Mouse (Mus musculus): ENCODE measurements around the gene Grxcr1.

Gene Grxcr1

GRCm38 (mm10) chr5:68031744-68032143, at the start of gene Grxcr1:
TSS of gene Grxcr1 (plus strand) at chr5:68031835.
- no peak for DNase-seq

- DNase-seq: no peak
These were observed 49.6 kb upstream of the Grxcr1 start for GRCm38 (mm10) chr5:67981946-67982526.

DNA sequence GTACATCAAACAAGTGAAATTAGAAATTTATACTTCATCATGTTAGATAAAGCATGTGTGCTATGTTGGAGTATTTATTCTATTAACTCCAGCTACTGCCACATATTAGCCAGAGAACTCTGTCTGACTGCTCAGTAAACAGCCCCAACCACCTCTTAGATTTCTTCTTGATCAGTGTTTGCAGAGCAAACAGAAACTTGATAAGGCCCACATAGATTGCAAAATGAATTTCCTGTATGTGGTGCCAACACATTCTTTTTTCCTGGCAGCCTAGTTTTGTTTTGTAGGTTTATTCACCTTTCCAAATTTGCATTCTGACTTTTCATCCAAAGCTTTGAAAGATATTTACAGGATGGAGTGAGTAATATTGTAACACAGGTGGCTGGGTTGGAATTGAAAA, 41.2 kb upstream of the Grxcr1 start:
- DNase-seq: no peak

GRCm38 (mm10) chr5:68002611-68003010, 29.0 kb upstream of the Grxcr1 start:
- DNase-seq: no peak

- no peak for DNase-seq
These were observed 27.7 kb upstream of the Grxcr1 start for GRCm38 (mm10) chr5:68003904-68004303.

- no peak for DNase-seq
These were observed 27.2 kb upstream of the Grxcr1 start for GRCm38 (mm10) chr5:68004419-68004818.

- no peak for DNase-seq
These were observed 24.6 kb upstream of the Grxcr1 start for GRCm38 (mm10) chr5:68007074-68007473.

DNA sequence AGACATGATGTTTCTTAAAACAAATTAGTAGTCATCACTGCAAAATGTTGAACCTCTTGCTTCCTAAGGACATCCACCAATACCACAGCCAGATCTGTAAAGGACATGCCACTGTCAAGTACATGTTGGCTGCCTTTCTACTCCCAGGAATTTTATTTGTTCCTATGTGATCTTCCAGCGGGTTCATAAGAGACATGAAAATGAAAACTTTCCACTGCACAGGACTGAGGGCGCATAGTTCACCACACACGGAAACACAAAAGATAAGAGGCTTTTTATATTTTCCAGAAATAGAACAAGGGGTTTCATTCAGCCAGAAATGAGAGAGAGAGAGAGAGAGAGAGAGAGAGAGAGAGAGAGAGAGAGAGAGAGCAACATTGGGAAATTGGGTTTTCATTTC, 20.1 kb upstream of the Grxcr1 start:
- DNase-seq: no peak

- DNase-seq: peak; percentile 70
These were observed 19.0 kb upstream of the Grxcr1 start for GRCm38 (mm10) chr5:68012618-68013017.

DNA sequence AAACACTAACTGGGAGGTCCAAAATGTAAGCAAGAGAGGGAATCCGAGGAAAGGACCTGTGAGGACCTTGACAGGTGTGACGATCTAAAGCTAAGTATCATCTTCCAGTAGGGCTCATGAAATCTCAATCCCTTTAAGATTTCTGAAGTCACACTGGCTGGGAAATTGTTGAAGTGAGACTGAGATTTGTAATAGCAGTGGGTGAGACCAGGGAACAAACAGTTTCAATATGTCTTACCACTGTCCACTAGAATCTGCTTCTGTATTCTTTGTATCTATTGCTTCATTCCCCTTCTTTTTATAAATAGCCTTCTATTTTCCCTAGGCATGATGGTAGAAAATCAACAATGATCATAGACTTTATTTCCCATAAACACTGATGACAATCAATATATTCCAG, 10.8 kb upstream of the Grxcr1 start:
- no peak for DNase-seq

- no peak for DNase-seq
These were observed 4.8 kb upstream of the Grxcr1 start for GRCm38 (mm10) chr5:68026658-68027422.

DNA sequence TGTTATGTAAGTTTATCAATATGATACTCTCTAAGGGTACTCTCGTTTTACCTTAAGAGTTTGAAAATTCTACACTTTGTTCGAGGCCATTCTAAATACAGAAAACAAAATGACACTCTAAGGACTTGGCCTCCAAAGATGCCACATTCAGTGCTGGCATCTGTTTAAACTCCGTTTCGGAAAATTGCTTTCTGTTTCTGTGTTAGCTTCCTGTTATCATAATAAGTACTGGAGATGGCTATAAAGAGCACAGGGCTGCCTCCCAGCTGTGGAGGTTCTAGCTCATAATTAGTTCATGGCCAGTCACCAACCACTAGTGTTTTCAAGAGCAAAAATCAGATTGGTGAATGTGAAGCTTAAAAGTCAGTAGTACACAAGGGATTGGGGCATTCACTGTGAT, 4.2 kb upstream of the Grxcr1 start:
- DNase-seq: no peak

DNA sequence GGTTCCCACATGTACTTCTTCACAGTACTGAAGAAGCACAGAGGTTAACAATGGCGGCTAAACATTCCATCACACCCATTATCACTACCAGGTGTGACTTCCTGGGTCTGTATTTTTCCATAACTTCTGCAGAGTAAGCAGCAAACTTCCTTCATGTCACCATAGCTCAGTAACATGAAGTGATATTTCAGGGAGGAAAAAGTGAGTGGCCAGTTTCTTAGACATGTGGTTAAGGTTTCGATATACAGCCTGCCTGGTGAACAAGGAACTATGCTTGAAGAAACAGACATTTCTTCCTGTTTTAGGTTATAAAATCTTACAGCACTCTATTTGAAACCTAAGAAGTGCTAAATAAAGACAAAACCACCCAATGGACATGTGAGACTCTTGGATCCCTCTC, 1.7 kb downstream of the Grxcr1 start:
- DNase-seq: no peak

GRCm38 (mm10) chr5:68039077-68039476, 7.4 kb downstream of the Grxcr1 start:
- DNase-seq: no peak

DNA sequence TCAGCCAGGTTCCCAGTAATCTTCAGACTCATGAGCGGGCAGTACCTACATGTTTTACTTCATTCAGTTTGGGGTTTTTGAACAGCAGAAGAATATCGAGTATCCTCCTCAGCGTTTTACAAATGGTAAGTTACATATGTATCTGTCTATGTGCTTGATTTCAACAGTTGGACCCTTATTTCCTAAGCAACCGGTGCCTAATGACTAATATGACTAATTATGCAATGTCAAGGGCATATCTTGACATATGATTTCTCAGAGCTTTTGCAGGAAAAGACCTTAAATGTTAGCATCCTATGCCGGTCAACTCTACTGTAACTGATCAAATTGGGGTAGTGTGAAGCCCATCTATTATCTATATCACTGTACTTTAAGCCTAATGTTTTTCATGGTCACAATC, 11.7 kb downstream of the Grxcr1 start:
- no peak for DNase-seq

DNA sequence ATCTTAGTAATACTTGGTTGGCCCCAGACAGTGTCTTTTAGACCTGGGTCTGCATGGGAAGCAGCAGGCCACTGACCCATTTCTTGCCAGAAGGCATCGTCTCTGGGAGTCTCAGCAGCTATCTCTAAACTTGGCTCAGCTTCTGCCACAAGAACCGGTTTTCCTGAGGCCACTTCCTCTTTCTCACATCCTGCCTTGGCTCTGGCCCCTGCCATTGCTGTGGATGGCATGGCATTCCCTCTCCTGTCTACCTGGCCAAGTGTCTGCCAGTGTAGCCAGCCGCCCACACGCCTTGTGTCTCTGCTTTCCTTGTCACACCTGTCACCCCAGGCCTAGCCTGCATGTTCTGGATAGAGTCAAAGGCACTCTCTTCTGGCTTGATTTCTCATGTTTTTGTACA, 17.1 kb downstream of the Grxcr1 start:
- DNase-seq: peak; percentile 2

DNA sequence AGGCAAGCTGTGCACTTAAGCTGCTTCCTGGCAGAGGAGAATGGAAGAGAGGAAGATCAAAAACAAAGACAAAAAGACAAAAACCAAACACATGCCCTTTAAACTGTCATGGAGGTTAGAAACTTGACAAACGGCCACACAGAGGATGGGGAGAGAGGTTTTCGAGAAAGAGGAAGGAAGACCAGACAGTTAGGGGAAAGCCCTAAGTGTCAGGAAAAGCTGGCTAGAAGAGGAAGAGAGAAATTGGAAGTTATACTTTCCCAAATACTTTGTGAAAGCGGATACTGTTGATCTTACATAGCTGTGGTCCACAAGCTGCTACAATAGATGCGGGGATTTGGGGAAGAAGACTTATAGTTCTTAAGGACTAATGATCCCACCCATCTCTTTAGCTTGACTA, 17.9 kb downstream of the Grxcr1 start:
- no peak for DNase-seq

DNA sequence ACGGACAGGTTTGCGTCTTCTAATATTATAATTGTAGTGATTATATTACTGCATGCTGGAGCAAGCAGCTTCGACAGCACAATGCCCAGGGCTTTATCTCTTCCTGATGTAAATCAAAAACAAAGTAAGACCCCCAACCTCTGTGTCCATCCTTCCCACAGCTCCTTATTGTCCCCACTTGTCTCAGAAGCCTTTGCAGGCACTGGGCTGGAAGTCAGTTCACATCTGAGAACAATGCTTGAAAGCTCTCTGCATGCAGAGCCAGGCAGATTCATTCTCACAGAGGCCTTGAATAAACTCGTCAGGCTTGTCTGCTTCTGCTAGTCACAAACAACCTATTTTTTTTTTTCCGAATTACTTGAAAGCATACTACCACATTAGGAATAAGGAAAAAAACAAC, 19.5 kb downstream of the Grxcr1 start:
- DNase-seq: no peak

DNA sequence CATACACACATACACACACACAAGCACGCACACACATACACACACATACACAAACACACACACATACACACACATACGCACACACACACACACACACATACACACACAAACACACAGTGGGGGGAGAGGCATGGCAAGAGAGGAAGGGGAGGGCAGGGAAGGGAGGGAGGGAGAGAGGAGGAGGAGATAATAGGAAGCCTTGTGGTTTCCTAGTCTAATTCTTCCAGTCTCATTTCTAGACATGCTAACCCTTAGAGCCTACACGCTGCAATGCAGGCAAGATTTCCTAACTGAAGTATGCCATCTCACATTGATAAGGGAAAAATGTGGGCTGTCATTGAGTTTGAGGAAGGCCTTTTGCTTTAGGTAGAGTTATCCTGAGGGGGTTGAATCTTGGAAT, 25.9 kb downstream of the Grxcr1 start:
- DNase-seq: no peak

GRCm38 (mm10) chr5:68068694-68069093, 37.1 kb downstream of the Grxcr1 start:
- DNase-seq: no peak

DNA sequence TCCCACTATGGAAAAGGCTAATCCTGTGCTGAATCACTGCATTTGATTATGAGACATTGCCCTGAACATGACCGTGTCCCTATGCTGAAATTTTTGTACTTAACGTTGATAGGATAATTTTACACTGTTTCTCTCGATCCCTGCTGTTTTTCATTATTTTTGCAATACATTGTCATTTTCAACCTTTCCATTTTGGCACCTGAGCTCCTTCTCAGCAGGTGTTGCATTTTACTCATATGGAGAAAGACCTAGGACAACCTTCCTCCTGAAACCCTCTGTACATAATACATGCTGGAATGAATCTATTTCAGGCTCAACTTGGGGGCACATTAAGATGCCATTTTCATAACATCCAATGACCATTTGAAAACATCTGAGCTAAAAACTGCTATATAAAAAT, 38.7 kb downstream of the Grxcr1 start:
- no peak for DNase-seq

DNA sequence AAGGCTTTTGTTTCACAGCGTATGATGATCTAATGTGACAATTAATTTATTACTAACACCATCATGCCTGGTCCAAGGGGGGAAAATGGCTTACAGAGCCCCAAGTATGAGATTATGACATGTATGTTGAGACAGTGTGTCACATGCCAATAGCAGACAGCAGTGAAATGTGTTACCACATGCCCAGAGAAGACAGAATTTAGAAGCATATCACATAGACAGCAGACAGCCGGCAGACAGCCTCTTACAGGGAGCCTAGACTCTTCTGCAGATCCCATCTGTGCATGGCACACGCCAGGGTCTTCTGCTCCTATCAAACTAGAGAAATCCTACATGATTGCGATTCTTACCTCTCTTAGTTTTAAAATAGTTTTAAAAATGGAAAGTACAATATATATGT, 40.2 kb downstream of the Grxcr1 start:
- no peak for DNase-seq

GRCm38 (mm10) chr5:68086535-68087098, 55.0 kb downstream of the Grxcr1 start:
- DNase-seq: no peak

DNA sequence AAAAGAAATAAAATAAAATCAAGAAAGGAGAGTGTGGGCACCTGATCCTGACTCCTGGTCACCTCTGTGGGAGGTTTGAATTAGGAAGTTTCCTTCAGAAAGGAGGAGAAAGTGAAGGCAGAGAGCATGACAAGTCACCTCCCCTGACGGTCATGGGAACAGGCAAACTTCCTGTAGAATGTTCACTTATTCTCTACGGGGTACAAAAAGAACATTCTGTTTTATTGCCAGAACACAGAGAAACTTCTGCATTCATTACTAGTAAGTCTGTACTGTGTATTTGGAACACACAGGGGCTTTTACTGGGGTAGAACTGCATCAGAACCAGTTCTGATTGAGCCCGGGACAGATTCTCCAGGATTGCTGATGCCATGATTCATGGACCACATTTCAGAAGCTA, 55.5 kb downstream of the Grxcr1 start:
- no peak for DNase-seq

GRCm38 (mm10) chr5:68093085-68093484, 61.5 kb downstream of the Grxcr1 start:
- DNase-seq: no peak
